Mouse (Mus musculus): ENCODE results near the gene Ctdsp2. TPM values are rescaled to one million over a fixed set of nuclear protein-coding genes. Genes with fewer than 3 reads are reported as not detected.

The Ctdsp2 gene
- polyA plus RNA-seq (2012; rRNA removed): 136 and 151 TPM in 2 replicates

DNA sequence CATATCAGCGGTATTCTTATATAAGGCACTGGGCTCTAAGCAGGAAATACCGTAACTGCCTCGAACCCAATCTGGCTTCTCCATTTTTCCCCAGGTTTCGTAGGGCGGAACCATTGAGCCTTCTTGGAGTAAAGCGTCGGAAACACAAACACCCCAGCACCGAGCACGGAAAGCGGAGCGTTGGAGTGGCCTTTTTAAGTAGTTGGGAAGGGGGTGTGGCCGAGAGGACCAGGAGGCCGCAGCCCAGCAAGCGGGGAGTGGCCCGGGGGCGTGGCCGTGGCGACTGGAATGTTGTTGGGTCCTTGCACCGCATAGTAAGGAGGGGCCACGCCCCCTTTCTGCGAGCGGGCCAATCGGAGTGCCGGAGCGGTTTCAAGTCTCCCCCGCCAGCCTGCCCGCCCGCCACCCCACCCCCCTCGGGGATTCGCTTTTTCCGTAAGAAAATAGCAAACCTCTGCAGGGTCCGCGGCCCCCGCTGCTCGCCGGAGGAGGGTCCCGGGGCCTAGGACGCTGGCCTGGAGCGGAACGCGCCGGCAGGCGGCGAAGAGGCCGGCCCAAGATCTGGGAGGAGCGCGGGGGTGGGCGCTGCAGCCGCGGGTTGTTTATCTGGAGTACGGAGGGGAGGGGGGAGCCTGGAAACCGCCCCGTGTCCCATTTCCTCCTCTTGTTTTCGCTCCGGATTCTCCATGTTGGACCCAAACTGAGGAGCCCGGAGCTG is at the start of gene Ctdsp2:
TSS of gene Ctdsp2 (plus strand) at position 441 of the 718 bp plus-strand sequence.

DNA sequence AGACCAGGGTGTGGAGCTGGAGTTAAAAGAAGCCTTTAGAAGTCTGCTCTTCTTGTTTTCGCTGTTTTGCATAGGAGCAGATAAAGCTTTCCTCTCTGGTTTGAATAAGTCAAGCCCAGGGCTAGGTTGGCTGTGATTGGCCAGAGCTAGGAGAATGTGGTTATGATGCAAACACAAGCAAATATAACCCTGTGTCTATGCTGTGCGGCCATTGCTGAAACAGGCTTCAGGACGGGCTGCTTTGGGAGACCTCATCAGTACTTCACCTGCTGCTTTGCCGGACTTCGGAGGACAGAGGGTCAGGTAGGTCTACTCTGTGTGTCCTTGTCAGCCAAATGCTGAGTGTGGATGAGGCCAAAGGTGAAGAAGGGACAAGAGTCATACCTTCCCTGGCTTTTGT is 22.0 kb downstream of the Ctdsp2 start, which contains the start of gene Avil:
TSS of gene Avil (plus strand) at position 181 of the 400 bp plus-strand sequence.

DNA sequence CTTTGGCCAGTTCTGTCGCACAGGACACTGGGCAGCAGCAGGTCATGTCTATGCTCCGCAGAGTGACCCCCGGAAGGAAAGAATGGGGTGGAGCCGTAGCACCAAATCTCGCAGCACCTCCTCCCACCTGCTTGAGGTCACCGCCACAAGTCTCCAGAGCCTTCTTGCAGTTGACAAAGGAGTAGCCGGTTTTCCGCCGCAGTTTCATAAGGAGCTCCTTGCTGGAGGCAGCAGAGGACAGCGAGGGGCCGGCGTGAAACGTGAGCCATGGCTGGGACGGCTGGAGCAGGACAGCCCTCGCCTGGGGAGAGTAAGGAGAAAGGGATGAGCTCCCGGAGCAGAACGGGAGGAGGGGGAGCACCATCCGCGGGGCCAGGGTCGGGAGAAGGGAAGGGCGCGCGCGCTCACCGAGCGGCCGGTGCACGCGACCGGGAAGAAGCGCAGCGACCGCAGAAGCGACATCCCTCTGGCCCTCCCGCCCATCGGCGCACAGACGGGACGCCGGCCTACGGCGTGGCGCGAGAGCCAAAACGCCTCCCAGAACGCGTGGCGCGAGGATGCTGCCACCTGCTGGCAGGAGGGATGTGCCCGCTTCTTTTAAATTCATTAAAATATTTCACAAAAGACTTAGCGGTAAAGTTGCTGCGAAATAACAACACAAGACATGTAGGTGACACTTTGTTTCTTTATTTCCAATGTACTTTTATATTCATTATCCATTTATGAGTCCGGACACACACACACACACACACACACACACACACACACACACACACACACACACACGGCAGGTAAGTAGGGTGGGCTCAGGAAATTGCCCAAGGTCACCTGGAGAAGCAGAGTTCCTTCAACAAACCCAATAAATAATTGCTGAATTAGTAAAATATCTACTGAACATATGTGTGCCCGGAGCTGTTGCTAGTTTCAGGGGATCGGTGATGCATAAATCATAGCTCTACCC is 52.1 kb downstream of the Ctdsp2 start, which contains the start of gene Tsfm:
TSS of gene Tsfm (minus strand) at position 505 of the 961 bp plus-strand sequence.

DNA sequence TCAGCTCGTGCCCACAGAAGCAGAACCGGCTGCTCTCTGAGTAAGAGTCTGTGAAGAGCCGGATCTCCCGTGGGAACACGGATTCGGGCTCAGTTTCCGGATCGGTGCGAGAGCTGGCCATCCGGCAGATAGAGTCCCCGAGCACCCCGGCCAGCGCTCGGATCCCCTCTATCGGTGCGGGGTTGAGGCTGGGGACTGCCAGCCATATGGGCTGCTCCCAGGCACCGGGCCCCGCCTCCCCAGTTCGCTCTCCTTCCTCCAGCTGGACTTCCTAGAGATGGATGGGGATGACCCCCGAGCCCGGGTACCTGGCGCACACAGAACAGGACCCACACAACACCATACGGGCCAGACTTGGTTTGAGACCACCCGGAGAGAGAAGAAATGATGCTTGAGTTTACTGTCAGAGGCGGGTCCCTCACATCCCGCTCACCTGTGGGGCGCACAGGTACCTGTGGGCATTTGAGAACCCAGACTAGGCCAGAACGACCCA is 62.8 kb downstream of the Ctdsp2 start, which contains the start of the genes Mettl1 and Eef1akmt3:
TSS of gene Mettl1 (plus strand) at position 141 of the 493 bp plus-strand sequence.
TSS of gene Eef1akmt3 (minus strand) at position 240 of the 493 bp plus-strand sequence.

DNA sequence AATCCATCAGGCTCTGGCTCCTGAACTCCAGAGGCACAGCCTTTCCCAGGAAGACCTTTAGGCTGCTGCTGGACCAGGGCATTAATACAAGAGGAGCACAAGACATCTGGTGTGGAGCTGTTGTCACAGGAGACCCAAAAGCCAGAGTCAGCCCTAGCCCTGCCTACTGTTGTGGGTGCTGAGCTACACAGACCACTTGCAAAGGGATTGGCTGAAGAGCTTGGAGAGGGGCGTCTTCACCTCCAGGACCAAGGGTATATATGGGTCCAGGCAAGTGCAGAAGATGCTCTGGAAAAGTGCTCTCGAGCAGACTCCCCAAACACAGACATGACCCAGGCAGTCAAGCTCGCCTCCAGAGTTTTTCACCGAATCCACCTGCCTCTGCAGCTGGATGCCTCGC is 69.4 kb downstream of the Ctdsp2 start, which contains the start of gene Cyp27b1:
TSS of gene Cyp27b1 (plus strand) at position 297 of the 400 bp plus-strand sequence.

Other genes with a start within 250 kb of the Ctdsp2 start
- gene Atp23, start 77.4 kb upstream of the Ctdsp2 start, polyA plus RNA-seq (2012; rRNA removed): 5.9 and 7.4 TPM in 2 replicates
- 1.1 and 1.5 TPM in 2 replicates for gene Avil, start 22.0 kb downstream of the Ctdsp2 start, polyA plus RNA-seq (2012; rRNA removed)
- gene Tsfm, start 52.1 kb downstream of the Ctdsp2 start, polyA plus RNA-seq (2012; rRNA removed): 42.4 and 43.6 TPM in 2 replicates
- gene Mettl1, start 62.7 kb downstream of the Ctdsp2 start, polyA plus RNA-seq (2012; rRNA removed): 19.1 and 19.7 TPM in 2 replicates
- gene Eef1akmt3, start 62.8 kb downstream of the Ctdsp2 start, polyA plus RNA-seq (2012; rRNA removed): 1.2 and 1.6 TPM in 2 replicates
- 0.38 and 0.40 TPM in 2 replicates for gene Cyp27b1, start 69.5 kb downstream of the Ctdsp2 start, polyA plus RNA-seq (2012; rRNA removed)
- gene March9, start 81.5 kb downstream of the Ctdsp2 start, polyA plus RNA-seq (2012; rRNA removed): 8.6 and 8.9 TPM in 2 replicates
- 110 and 125 TPM in 2 replicates for gene Cdk4, start 84.8 kb downstream of the Ctdsp2 start, polyA plus RNA-seq (2012; rRNA removed)
- 42.2 and 78.0 TPM in 2 replicates for gene Tspan31, start 91.5 kb downstream of the Ctdsp2 start, polyA plus RNA-seq (2012; rRNA removed)
- 4.7 and 5.9 TPM in 2 replicates for gene Agap2, start 96.6 kb downstream of the Ctdsp2 start, polyA plus RNA-seq (2012; rRNA removed)
- gene Os9, start 142.4 kb downstream of the Ctdsp2 start, polyA plus RNA-seq (2012; rRNA removed): 79.1 and 84.2 TPM in 2 replicates
- gene B4galnt1, start 186.5 kb downstream of the Ctdsp2 start, polyA plus RNA-seq (2012; rRNA removed): 131 and 138 TPM in 2 replicates
- gene Slc26a10, start 201.9 kb downstream of the Ctdsp2 start, polyA plus RNA-seq (2012; rRNA removed): 1.8 and 5.0 TPM in 2 replicates
- 25.9 and 29.4 TPM in 2 replicates for gene Arhgef25, start 211.4 kb downstream of the Ctdsp2 start, polyA plus RNA-seq (2012; rRNA removed)
- 80.9 and 90.8 TPM in 2 replicates for gene Dtx3, start 217.0 kb downstream of the Ctdsp2 start, polyA plus RNA-seq (2012; rRNA removed)
- 40.9 and 52.5 TPM in 2 replicates for gene Pip4k2c, start 232.9 kb downstream of the Ctdsp2 start, polyA plus RNA-seq (2012; rRNA removed)